Mouse (Mus musculus) spleen, adult 2 months (tissue): ENCODE measurements around the gene Tmem56.

Source experiments
- CTCF ChIP-seq: fragments of 200-500 bp; IDR thresholded peaks from 2 replicates; pipeline ENCODE4 v1.5.1; 2011; ENCODE audit warnings: mild to moderate bottlenecking, inconsistent platforms; ENCODE audit not compliant: insufficient read depth, insufficient read length, insufficient replicate concordance; ENCODE audit errors: extremely low read depth
- POLR2A ChIP-seq: fragments of 200-500 bp; IDR thresholded peaks from 2 replicates; pipeline ENCODE4 v1.6.1; 2011; ENCODE audit warnings: low read depth, low read length, inconsistent platforms

GRCm38 (mm10) chr3:121239096-121239495 lies 43.8 kb downstream of the Tmem56 start:
- TF ChIP-seq CTCF (no peak), POLR2A (no peak)
